Mouse (Mus musculus) testis, adult 2 months (tissue): ENCODE measurements around the gene Dlg2.

Experiments used
- CTCF ChIP-seq: fragments of 200-500 bp; IDR thresholded peaks from 2 replicates; pipeline ENCODE4 v1.5.1; 2012; ENCODE audit warnings: low read depth, mild to moderate bottlenecking, inconsistent platforms, low read length, moderate library complexity; ENCODE audit not compliant: control insufficient read depth, insufficient read depth, insufficient replicate concordance
- POLR2A ChIP-seq: fragments of 200-500 bp; IDR thresholded peaks from 2 replicates; pipeline ENCODE4 v1.6.1; 2012; ENCODE audit warnings: low read depth, mild to moderate bottlenecking, inconsistent platforms, low read length, moderate library complexity; ENCODE audit not compliant: control insufficient read depth

DNA sequence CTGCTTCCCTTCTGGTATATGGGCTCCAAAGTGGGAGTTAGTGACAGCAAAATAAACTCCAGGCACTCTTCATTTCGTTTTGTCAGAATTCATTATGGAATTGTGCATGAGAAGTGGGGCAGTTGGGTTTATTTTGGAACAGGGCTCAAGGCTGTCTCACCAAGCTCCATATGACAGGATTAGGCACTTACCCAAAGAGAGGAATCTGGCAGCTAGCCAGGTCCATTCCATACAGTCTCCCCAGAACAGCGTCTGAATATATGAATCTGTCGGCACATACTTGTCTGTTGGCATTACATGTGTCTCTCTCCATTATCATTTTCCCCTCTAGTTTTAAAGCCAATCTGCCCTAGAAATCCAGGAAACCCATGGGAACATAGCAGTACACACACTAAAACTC is 1649.4 kb downstream of the Dlg2 start:
- TF ChIP-seq CTCF = no peak
- no peak for TF ChIP-seq POLR2A
